Mouse (Mus musculus): Measurements from ENCODE around the gene Nckipsd. TPM values are rescaled to one million over a fixed set of nuclear protein-coding genes. Genes with fewer than 3 reads are reported as not detected.

Gene Nckipsd
- 65.0 and 66.8 TPM in 2 replicates for polyA plus RNA-seq (2012; rRNA removed)

GRCm38 (mm10) chr9:108808163-108808665, at the start of gene Nckipsd:
Gene Nckipsd (plus strand): TSS chr9:108808368.
- Histone ChIP-seq H3K4me3 (ENCODE audit: insufficient read depth, low read length) (peak within 1 kb of the TSS; percentile 94), H3K4me1 (ENCODE audit: control insufficient read depth, insufficient read depth, low read length) (0 out of 2 replicates have a peak, but pooled peaks cover 3% of the 10 kb centered on the region), H3K27ac (ENCODE audit: insufficient read depth, low read length) (peak within 1 kb of the TSS; percentile 54)
- TF ChIP-seq CTCF (IDR thresholded peaks at IDR 0.05; ENCODE audit: extremely low read depth, insufficient read depth, low read length) (peak; percentile 56), POLR2A (IDR thresholded peaks at IDR 0.05; ENCODE audit: extremely low read depth, insufficient read depth, low read length) (peak; percentile 61; the same call in 1 of the 2 replicates)

GRCm38 (mm10) chr9:108759121-108759520, 49.0 kb upstream of the Nckipsd start:
- H3K4me1 ChIP-seq (ENCODE audit: control insufficient read depth, insufficient read depth, low read length), result no peaks in the 10 kb centered on the region
- no peak overlapping the region for H3K27ac ChIP-seq (ENCODE audit: insufficient read depth, low read length)
- TF ChIP-seq CTCF (IDR thresholded peaks at IDR 0.05; ENCODE audit: extremely low read depth, insufficient read depth, low read length) (no peak), POLR2A (IDR thresholded peaks at IDR 0.05; ENCODE audit: extremely low read depth, insufficient read depth, low read length) (no peak)
- H3K4me3 ChIP-seq (ENCODE audit: insufficient read depth, low read length), result no peak overlapping the region

DNA sequence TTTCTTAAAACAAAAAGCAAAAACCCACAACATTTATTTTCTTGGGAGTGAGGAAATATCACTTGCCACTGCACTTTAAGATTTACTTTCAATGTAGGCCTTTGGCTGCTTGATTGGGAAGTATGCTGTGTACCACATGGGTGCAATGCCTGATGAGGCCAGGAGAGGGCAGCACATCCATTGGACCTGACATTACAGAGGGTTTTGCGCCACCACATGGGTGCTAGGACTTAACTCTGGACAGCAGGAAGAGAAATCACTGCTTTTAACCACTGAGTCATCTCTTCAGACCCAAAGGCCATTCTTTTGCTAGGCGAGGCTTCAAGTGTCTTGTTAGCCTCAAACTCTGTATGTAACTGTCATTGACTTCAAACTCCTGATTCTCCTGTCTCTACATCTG, 48.4 kb upstream of the Nckipsd start:
- no peak overlapping the region for H3K27ac ChIP-seq (ENCODE audit: insufficient read depth, low read length)
- TF ChIP-seq CTCF (IDR thresholded peaks at IDR 0.05; ENCODE audit: extremely low read depth, insufficient read depth, low read length) (peak; percentile 55), POLR2A (IDR thresholded peaks at IDR 0.05; ENCODE audit: extremely low read depth, insufficient read depth, low read length) (no peak)
- H3K4me3 ChIP-seq (ENCODE audit: insufficient read depth, low read length), result no peak overlapping the region
- no peaks in the 10 kb centered on the region for H3K4me1 ChIP-seq (ENCODE audit: control insufficient read depth, insufficient read depth, low read length)

GRCm38 (mm10) chr9:108761561-108761960, 46.6 kb upstream of the Nckipsd start:
- Histone ChIP-seq H3K27ac (ENCODE audit: insufficient read depth, low read length) (no peak overlapping the region), H3K4me3 (ENCODE audit: insufficient read depth, low read length) (no peak overlapping the region), H3K4me1 (ENCODE audit: control insufficient read depth, insufficient read depth, low read length) (no peaks in the 10 kb centered on the region)
- TF ChIP-seq CTCF (IDR thresholded peaks at IDR 0.05; ENCODE audit: extremely low read depth, insufficient read depth, low read length) (no peak), POLR2A (IDR thresholded peaks at IDR 0.05; ENCODE audit: extremely low read depth, insufficient read depth, low read length) (no peak)

DNA sequence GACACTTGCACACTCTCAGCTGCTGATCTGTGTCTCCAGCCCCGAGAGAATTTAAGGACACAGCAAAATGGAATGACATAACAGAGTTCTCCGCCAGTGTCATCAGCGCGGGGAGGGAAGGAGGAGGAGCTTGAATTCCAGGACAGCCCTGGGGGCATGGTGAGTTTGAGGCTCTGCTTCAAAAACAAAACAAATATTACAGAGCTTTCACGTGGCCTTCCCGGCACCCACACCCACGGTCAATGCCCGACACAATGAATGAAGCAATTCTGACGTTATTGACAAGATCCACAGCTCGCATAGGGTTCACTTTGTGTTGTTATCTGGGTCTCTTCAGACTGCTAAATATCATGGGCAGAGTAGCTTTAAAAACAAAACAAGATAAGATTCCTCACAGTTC, 43.2 kb upstream of the Nckipsd start:
- TF ChIP-seq CTCF (IDR thresholded peaks at IDR 0.05; ENCODE audit: extremely low read depth, insufficient read depth, low read length) (no peak), POLR2A (IDR thresholded peaks at IDR 0.05; ENCODE audit: extremely low read depth, insufficient read depth, low read length) (no peak)
- H3K4me1 ChIP-seq (ENCODE audit: control insufficient read depth, insufficient read depth, low read length), result no peaks in the 10 kb centered on the region
- no peak overlapping the region for H3K27ac ChIP-seq (ENCODE audit: insufficient read depth, low read length)
- H3K4me3 ChIP-seq (ENCODE audit: insufficient read depth, low read length), result no peak overlapping the region

- no peak for TF ChIP-seq POLR2A (IDR thresholded peaks at IDR 0.05; ENCODE audit: extremely low read depth, insufficient read depth, low read length)
- TF ChIP-seq CTCF (IDR thresholded peaks at IDR 0.05; ENCODE audit: extremely low read depth, insufficient read depth, low read length), result no peak
- Histone ChIP-seq H3K27ac (ENCODE audit: insufficient read depth, low read length) (no peak overlapping the region), H3K4me3 (ENCODE audit: insufficient read depth, low read length) (no peak overlapping the region), H3K4me1 (ENCODE audit: control insufficient read depth, insufficient read depth, low read length) (no peaks in the 10 kb centered on the region)
These were observed 31.6 kb upstream of the Nckipsd start for GRCm38 (mm10) chr9:108776614-108777013.

GRCm38 (mm10) chr9:108777276-108777675, 30.9 kb upstream of the Nckipsd start:
- H3K4me3 ChIP-seq (ENCODE audit: insufficient read depth, low read length), result no peak overlapping the region
- H3K4me1 ChIP-seq (ENCODE audit: control insufficient read depth, insufficient read depth, low read length), result no peaks in the 10 kb centered on the region
- no peak for TF ChIP-seq CTCF (IDR thresholded peaks at IDR 0.05; ENCODE audit: extremely low read depth, insufficient read depth, low read length)
- no peak for TF ChIP-seq POLR2A (IDR thresholded peaks at IDR 0.05; ENCODE audit: extremely low read depth, insufficient read depth, low read length)
- H3K27ac ChIP-seq (ENCODE audit: insufficient read depth, low read length), result no peak overlapping the region

DNA sequence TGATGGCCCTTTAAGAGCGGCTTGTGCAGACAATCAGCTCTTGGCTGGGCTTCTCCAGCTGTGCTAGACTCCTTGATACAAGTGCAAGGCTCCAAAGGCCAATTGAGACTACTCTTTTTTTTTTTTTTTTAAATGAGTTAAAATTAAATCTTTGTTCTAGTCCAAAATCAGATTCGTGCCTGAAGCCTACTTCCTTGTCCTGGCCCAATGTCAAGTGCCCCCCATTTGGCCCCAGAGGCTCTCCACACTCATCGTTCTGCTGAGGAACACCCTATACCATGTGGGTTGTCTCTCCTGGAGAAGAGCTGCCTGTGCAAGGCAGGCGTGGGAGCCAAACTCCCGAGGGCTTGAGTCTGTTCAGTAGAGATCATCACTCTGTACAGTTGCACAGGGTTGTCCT, 27.2 kb upstream of the Nckipsd start:
- no peak overlapping the region for H3K4me3 ChIP-seq (ENCODE audit: insufficient read depth, low read length)
- TF ChIP-seq CTCF (IDR thresholded peaks at IDR 0.05; ENCODE audit: extremely low read depth, insufficient read depth, low read length) (no peak), POLR2A (IDR thresholded peaks at IDR 0.05; ENCODE audit: extremely low read depth, insufficient read depth, low read length) (no peak)
- H3K27ac ChIP-seq (ENCODE audit: insufficient read depth, low read length), result no peak overlapping the region
- H3K4me1 ChIP-seq (ENCODE audit: control insufficient read depth, insufficient read depth, low read length), result no peaks in the 10 kb centered on the region; the same call in 1 of the 2 replicates

DNA sequence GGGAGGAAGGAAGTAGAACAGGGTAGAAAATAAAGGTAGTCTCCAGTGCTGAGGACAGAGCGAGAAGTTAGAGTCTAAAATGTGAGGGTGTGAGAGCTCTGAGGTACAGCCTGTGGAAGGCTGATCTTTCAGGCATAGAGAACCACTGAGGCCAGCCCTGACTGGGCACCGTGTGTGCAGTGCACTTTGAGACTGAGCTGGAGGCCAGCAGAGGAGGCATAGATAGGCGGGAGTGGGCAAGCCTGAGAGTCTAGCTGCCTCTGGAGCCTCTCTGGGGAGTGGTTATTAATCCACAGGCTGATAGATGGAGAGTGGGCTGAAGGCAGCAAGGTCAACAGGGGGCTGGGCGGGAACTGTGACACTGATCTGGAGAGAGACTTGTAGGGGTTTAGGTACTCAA, 26.3 kb upstream of the Nckipsd start:
- Histone ChIP-seq H3K4me1 (ENCODE audit: control insufficient read depth, insufficient read depth, low read length) (peaks cover 3% of the 10 kb centered on the region), H3K27ac (ENCODE audit: insufficient read depth, low read length) (no peak overlapping the region), H3K4me3 (ENCODE audit: insufficient read depth, low read length) (no peak overlapping the region)
- TF ChIP-seq CTCF (IDR thresholded peaks at IDR 0.05; ENCODE audit: extremely low read depth, insufficient read depth, low read length) (no peak), POLR2A (IDR thresholded peaks at IDR 0.05; ENCODE audit: extremely low read depth, insufficient read depth, low read length) (no peak)

GRCm38 (mm10) chr9:108782836-108783547, 25.2 kb upstream of the Nckipsd start:
- Histone ChIP-seq H3K27ac (ENCODE audit: insufficient read depth, low read length) (no peak overlapping the region), H3K4me1 (ENCODE audit: control insufficient read depth, insufficient read depth, low read length) (peaks cover 9% of the 10 kb centered on the region), H3K4me3 (ENCODE audit: insufficient read depth, low read length) (peak overlapping the region; percentile 95)
- no peak for TF ChIP-seq CTCF (IDR thresholded peaks at IDR 0.05; ENCODE audit: extremely low read depth, insufficient read depth, low read length)
- TF ChIP-seq POLR2A (IDR thresholded peaks at IDR 0.05; ENCODE audit: extremely low read depth, insufficient read depth, low read length), result no peak
